Mouse (Mus musculus) megakaryocyte, embryonic 14.5 days (primary cell): Measurements from ENCODE around the gene Sh3d21.

ENCODE experiments used
- FLI1 ChIP-seq: IDR thresholded peaks from 2 replicates; pipeline ENCODE4 v1.6.1; 2012; ENCODE audit warnings: low read length, inconsistent platforms, mixed read lengths
- GATA1 ChIP-seq: IDR thresholded peaks from 3 replicates; pipeline ENCODE4 v1.6.1; 2012; ENCODE audit warnings: mixed read lengths, low read length, inconsistent platforms, borderline replicate concordance

- TF ChIP-seq GATA1, result no peak
- TF ChIP-seq FLI1, result no peak
Observed at GRCm38 (mm10) chr4:126199556-126199955, 36.3 kb upstream of the Sh3d21 start.
